Mouse (Mus musculus) hindbrain, embryonic 12.5 days (tissue): Measurements from ENCODE around the gene Met. TPM values are rescaled to one million over a fixed set of nuclear protein-coding genes. Genes with fewer than 3 reads are reported as not detected.

Source experiments
- ATAC-seq: fragments of 200-750 bp; cut with Nextera tagmentation; 2 replicates; pipeline ENCODE4 v1.8.0; 2017; ENCODE audit warnings: moderate TSS enrichment; ENCODE audit not compliant: low FRiP score
- H3K27ac ChIP-seq: fragments of 300-500 bp; sonication (generic); 2 replicates; pipeline ENCODE4 v1.5.1; 2016; ENCODE audit warnings: mild to moderate bottlenecking
- H3K27me3 ChIP-seq: fragments of 300-500 bp; sonication (generic); 2 replicates; pipeline ENCODE4 v1.6.1; 2016; ENCODE audit warnings: mild to moderate bottlenecking
- H3K36me3 ChIP-seq: fragments of 300-500 bp; sonication (generic); 2 replicates; pipeline ENCODE4 v1.6.1; 2016; ENCODE audit warnings: mild to moderate bottlenecking
- H3K4me1 ChIP-seq: fragments of 300-500 bp; sonication (generic); 2 replicates; pipeline ENCODE4 v1.6.1; 2016
- H3K4me2 ChIP-seq: fragments of 300-500 bp; sonication (generic); replicated peaks from 2 replicates; pipeline ENCODE4 v1.6.1; 2016; ENCODE audit warnings: mild to moderate bottlenecking
- H3K4me3 ChIP-seq: fragments of 300-500 bp; sonication (generic); 2 replicates; pipeline ENCODE4 v1.5.1; 2016; ENCODE audit warnings: mild to moderate bottlenecking
- H3K9ac ChIP-seq: fragments of 300-500 bp; sonication (generic); 2 replicates; pipeline ENCODE4 v1.6.1; 2016; ENCODE audit warnings: mild to moderate bottlenecking, moderate library complexity
- H3K9me3 ChIP-seq: fragments of 300-500 bp; sonication (generic); replicated peaks from 2 replicates; pipeline ENCODE4 v1.6.1; 2016; ENCODE audit warnings: mild to moderate bottlenecking
- WGBS: fragments of 180-500 bp; shearing (Covaris S2); methylation state at CpG from one replicate; pipeline ENCODE4 v1.1.7; 2016; 5-methylcytosine and 5-hydroxymethylcytosine counted together
- polyA plus RNA-seq: library from polyadenylated mRNA; unstranded; fragments of >200 nt; fragmentation: Nextera tagmentation; extraction: Ambion mirVana; gene quantifications from 2 replicates; pipeline ENCODE4 v1.2.1, GENCODE M21; 2016

Gene Met
- polyA plus RNA-seq, 1 experiment from 2014 or later: 2.2 TPM

DNA sequence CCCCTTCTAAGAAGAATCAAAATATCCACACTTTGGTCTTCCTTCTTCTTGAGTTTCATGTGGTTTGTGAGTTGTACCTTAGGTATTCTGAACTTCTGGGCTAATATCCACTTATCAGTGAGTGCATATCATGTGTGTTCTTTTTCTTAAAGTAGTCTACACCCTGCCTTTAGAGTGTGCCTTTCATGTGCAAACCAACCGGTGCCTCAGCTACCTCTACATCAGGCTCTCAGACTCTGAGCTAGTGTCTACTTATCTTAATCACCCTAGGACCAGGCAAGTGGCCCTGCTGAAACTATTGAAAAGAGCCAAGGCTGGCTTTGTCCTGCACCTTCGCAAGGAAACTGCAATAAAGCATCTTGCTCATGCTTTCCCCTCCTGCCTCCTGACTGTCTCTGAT lies 97.7 kb downstream of the Met start:
- no peak for ATAC-seq
- WGBS: 31% methylated on average over 2 of the region's 2 CpGs
- no peaks in the 10 kb centered on the region for H3K36me3 ChIP-seq
- peaks cover 5% of the 10 kb centered on the region for H3K27me3 ChIP-seq
- H3K4me3 ChIP-seq: no peak overlapping the region
- H3K9ac ChIP-seq: no peak overlapping the region
- H3K4me2 ChIP-seq: no peak overlapping the region
- H3K9me3 ChIP-seq: no peaks in the 10 kb centered on the region
- H3K27ac ChIP-seq: no peak overlapping the region
- peaks cover 5% of the 10 kb centered on the region for H3K4me1 ChIP-seq

DNA sequence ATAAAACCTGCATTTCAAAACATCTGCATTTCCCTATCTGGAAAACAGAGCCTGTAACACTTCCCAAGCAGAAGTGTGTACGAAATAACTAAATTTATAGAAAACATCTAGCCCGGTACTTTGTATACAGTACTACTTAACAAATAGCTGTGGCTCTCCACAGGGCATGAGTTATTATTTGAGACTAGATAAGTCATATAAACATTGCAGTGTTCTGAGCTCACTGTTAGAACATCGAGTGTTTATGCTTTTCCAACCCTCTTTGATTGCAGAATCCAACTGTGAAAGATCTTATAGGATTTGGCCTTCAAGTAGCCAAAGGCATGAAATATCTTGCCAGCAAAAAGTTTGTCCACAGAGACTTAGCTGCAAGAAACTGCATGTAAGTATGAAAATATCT lies 98.3 kb downstream of the Met start:
- H3K27me3 ChIP-seq: peaks cover 5% of the 10 kb centered on the region
- no peak overlapping the region for H3K27ac ChIP-seq
- H3K9me3 ChIP-seq: no peaks in the 10 kb centered on the region
- no peak overlapping the region for H3K4me2 ChIP-seq
- no peak for ATAC-seq
- no peak overlapping the region for H3K4me3 ChIP-seq
- 59% methylated on average over 3 of the region's 3 CpGs for WGBS
- no peak overlapping the region for H3K9ac ChIP-seq
- no peaks in the 10 kb centered on the region for H3K36me3 ChIP-seq
- peaks cover 5% of the 10 kb centered on the region for H3K4me1 ChIP-seq

DNA sequence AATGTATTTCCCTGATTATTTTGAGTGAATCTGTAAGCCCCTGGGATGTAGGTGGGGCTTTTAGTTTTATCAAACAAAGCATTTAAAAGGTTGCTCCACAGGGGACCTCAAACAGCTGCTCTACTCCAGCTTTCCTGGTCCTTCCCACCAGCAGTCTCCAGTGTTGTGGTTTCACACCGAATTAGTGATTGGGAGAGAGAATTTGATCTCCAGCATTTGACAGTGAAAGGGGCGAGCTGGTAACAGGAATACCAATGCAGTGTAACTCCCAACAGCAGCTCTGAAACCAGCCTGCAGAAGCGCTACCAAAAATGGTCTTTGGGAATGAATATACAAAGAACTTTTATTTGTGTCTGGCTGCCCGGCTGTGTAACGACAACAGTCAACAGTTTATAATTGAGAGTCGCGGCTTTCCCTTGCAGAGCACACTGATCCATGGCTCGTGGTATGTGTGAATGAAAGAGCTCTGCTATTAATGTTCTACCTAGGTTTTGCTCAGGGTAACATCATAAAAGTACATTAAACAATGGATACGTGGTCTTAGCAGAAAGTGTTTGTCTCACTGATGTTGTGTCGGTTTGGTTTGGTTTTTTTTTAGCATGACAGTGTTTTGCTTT lies 99.0 kb downstream of the Met start:
- peaks cover 5% of the 10 kb centered on the region for H3K4me1 ChIP-seq
- peak; percentile 69 for ATAC-seq
- H3K9ac ChIP-seq: no peak overlapping the region
- no peaks in the 10 kb centered on the region for H3K9me3 ChIP-seq
- H3K27ac ChIP-seq: no peak overlapping the region
- H3K36me3 ChIP-seq: no peaks in the 10 kb centered on the region
- H3K27me3 ChIP-seq: peaks cover 5% of the 10 kb centered on the region
- no peak overlapping the region for H3K4me3 ChIP-seq
- peak overlapping the region; percentile 11; the same call in 1 of the 2 replicates for H3K4me2 ChIP-seq
- WGBS: 6% methylated on average over 10 of the region's 10 CpGs

DNA sequence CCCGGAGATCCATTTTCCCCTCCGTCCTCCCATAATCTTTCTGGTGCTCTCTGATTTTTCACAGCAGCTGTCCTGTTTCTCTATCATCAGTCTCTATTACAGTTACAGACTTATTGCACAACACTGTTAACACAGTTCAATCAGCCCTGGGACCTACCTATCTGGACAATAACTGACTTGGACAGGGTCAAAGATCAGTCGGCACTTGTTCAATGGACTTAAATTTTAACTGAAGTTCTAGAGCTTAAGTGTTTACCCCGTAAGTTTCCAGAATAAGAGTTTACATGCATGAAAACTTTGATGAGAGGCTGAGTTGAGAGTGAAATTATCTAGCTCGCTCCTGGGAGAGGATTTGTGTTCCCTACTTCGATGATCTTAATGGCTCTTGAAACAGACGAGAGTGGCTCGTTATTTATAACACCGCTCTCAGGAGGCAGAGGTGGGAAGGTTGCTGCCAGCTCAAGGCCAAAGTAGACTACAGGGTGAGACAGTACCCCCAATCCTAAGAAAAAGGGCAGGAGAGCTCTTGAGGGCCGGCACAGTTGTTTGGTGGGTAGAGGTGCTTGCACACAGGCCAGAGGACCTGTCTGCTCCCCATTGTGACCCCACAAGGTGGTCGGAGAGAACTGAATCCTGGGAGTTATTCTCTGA lies 105.2 kb downstream of the Met start:
- Histone ChIP-seq H3K27ac (no peak overlapping the region), H3K27me3 (no peaks in the 10 kb centered on the region), H3K4me3 (no peak overlapping the region), H3K4me2 (no peak overlapping the region), H3K9me3 (no peaks in the 10 kb centered on the region), H3K4me1 (no peaks in the 10 kb centered on the region), H3K36me3 (no peaks in the 10 kb centered on the region), H3K9ac (no peak overlapping the region)
- no peak for ATAC-seq
- WGBS: 93% methylated on average over 11 of the region's 11 CpGs

DNA sequence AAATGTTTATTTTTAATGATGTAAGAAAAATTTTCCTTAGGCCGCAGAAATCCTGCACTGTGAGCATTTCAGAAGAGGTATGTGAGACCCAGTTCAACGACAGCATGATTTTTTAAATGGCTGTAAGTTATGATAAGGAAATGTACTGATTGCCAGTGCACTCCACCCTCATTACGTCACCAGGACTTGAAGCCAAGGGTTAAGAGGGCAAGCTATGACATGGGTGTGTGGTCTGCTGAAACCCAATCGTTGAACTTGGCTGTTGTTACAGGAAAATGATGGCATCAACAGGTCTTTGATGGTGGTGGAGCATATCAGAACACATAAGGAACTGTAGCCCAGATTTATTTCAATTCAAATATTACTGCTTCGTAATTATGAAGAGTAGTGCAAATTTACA lies 109.6 kb downstream of the Met start:
- no peaks in the 10 kb centered on the region for H3K36me3 ChIP-seq
- no peaks in the 10 kb centered on the region for H3K4me1 ChIP-seq
- no peak overlapping the region for H3K9ac ChIP-seq
- H3K4me2 ChIP-seq: no peak overlapping the region
- no peaks in the 10 kb centered on the region for H3K9me3 ChIP-seq
- no peak overlapping the region for H3K27ac ChIP-seq
- no peaks in the 10 kb centered on the region for H3K27me3 ChIP-seq
- ATAC-seq: no peak
- no peak overlapping the region for H3K4me3 ChIP-seq
- WGBS: 83% methylated on average over 5 of the region's 5 CpGs

DNA sequence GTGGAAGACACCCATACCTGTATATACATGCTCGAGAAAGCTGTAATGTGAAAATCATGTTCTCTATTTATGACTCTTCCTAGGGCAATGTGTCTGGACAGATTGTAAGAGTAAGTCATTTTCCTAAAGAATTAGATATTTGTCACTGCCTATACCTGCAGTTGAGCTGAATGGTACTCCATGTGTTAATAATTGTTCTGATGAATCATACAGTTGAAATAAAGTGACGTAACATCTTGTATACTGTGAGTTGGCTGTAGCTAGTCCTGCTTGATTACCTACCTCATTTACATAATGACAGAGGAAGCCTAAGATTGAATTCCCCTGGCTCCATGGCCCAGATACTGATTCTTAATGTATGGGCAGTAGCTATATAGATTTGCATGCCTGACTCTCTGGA lies 110.1 kb downstream of the Met start:
- WGBS: 86% methylated on average over 2 of the region's 2 CpGs
- Histone ChIP-seq H3K4me2 (no peak overlapping the region), H3K27me3 (no peaks in the 10 kb centered on the region), H3K9me3 (no peaks in the 10 kb centered on the region), H3K9ac (no peak overlapping the region), H3K4me1 (no peaks in the 10 kb centered on the region), H3K27ac (no peak overlapping the region), H3K36me3 (no peaks in the 10 kb centered on the region), H3K4me3 (no peak overlapping the region)
- ATAC-seq: no peak

DNA sequence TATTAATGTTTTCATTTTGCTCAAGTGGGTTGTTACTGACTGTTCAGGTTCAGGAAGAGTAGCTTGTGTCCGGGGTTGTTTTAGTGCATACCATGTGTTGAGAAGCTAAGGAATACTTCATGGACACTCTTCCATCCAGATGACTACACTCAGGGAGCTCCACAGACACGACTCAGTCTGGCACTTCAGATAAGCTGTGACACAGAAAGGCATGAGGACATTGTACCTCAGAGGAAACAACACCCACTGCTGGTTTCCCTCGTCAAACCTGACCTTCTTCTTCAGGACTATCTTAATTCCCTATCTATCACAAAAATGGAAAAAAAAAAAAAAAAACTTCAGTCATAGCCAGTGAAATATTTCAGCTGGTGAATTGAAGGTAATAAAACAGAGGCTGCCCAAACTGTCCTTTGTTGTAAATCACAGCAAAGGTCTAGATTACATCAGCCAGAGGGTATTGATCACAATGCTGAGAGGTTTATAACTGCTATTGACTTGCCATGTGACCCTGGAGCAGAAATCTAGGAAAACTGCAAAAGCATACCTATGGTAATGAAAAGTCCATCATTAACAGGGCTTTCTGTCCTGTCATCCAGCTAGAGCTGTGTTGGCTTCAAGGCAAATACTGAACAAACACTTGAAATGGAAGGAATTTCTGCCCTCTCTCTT lies 114.6 kb downstream of the Met start:
- Histone ChIP-seq H3K9me3 (no peaks in the 10 kb centered on the region), H3K36me3 (no peaks in the 10 kb centered on the region), H3K4me1 (no peaks in the 10 kb centered on the region), H3K4me3 (no peak overlapping the region), H3K27ac (no peak overlapping the region), H3K27me3 (no peaks in the 10 kb centered on the region), H3K4me2 (no peak overlapping the region), H3K9ac (no peak overlapping the region)
- no peak for ATAC-seq
- 82% methylated on average over 3 of the region's 3 CpGs for whole genome bisulfite sequencing

DNA sequence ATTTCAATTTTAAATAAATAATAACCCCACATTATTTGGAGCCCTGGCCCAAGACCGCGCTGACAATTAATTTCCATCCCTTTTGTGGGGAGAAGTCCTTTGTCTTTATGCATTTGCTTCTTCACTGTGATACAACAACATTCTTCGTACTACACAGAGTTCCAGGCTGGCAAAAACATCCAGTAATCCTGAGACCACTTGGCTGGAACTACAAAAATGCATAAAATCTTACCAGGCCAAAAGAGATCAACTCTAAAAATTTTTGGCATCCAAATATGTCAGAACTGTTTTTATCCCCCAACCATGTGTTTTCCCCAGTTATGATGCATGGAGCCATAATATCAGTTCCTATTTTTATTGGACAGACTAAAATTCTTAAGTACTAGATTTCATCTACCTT lies 116.7 kb downstream of the Met start:
- no peak for ATAC-seq
- H3K9ac ChIP-seq: no peak overlapping the region
- H3K9me3 ChIP-seq: no peaks in the 10 kb centered on the region
- H3K36me3 ChIP-seq: no peaks in the 10 kb centered on the region
- no peak overlapping the region for H3K4me3 ChIP-seq
- H3K4me2 ChIP-seq: no peak overlapping the region
- H3K4me1 ChIP-seq: peaks cover 3% of the 10 kb centered on the region; the same call in 1 of the 2 replicates
- 85% methylated on average over 3 of the region's 3 CpGs for WGBS
- H3K27ac ChIP-seq: no peak overlapping the region
- no peaks in the 10 kb centered on the region for H3K27me3 ChIP-seq

DNA sequence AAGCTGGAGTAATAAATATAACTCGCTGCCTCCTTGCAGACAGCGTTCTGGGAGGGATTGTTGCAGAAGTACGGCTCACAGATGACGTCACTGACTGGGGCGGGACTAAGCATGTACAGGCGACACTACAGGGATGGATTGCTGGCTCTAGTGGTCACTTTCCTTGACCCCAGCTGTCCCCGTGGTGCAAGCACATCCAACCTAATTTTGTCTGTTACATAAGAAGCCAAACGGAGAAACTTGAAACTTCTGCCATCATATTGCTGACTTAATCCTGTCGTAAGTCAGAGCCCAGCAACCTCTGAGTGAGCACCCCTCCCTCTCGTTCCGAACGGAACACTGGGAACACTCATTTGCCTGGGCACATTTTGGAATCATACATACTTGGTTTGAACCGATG lies 120.4 kb downstream of the Met start:
- Histone ChIP-seq H3K4me2 (peak overlapping the region; percentile 49), H3K9me3 (no peaks in the 10 kb centered on the region), H3K27ac (no peak overlapping the region), H3K27me3 (no peaks in the 10 kb centered on the region), H3K4me3 (peak overlapping the region; percentile 33), H3K4me1 (peaks cover 3% of the 10 kb centered on the region; the same call in 1 of the 2 replicates), H3K9ac (no peak overlapping the region), H3K36me3 (no peaks in the 10 kb centered on the region)
- WGBS: 32% methylated on average over 13 of the region's 13 CpGs
- ATAC-seq: peak; percentile 86

DNA sequence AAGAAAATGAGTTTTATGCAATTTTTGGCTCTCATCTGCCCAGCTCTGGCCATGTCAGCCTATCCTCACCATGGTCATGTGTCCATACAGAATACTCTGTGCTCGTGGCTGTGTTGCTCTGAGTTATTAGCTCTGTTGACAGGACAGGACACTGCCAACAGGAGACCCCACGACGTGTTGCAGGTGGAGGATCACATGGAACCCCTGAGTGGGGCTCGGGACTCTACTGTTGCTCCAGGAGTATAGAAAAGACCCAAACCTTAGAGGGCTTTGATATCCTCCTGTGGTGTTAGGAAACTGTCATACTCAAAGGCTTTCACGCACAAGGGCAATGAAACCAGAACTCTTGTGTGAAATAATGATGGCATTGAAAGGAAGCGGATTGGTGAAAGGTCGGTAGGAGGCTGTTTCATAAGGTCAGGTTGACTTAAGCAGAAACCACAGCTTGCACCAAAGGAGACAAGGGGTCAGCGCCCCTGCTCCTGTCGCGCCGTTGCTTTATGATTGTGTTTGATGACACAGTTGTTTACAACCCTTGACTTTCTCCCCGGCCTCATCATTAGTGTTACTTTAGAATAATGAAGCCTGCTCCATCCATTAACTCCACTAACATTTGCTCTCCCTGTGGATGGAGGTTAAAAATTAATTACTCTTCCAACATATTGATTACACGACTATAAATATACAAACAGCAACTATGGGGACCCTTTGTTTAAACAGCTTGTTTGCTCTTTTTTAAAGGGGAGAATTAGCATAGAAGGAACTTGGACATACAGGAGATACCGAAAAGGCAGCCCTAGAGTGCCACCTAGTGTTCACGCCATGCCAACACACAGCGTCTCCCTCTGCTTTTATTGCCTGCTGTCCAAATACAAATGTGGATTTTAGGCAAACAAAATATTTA lies 125.7 kb downstream of the Met start:
- WGBS: 28% methylated on average over 16 of the region's 16 CpGs
- ATAC-seq: peak; percentile 80
- Histone ChIP-seq H3K4me3 (no peak overlapping the region), H3K9ac (no peak overlapping the region), H3K36me3 (no peaks in the 10 kb centered on the region), H3K4me2 (no peak overlapping the region; the same call in 1 of the 2 replicates), H3K27ac (no peak overlapping the region), H3K9me3 (0 out of 2 replicates have a peak, but pooled peaks cover 2% of the 10 kb centered on the region), H3K4me1 (no peaks in the 10 kb centered on the region), H3K27me3 (no peaks in the 10 kb centered on the region)

DNA sequence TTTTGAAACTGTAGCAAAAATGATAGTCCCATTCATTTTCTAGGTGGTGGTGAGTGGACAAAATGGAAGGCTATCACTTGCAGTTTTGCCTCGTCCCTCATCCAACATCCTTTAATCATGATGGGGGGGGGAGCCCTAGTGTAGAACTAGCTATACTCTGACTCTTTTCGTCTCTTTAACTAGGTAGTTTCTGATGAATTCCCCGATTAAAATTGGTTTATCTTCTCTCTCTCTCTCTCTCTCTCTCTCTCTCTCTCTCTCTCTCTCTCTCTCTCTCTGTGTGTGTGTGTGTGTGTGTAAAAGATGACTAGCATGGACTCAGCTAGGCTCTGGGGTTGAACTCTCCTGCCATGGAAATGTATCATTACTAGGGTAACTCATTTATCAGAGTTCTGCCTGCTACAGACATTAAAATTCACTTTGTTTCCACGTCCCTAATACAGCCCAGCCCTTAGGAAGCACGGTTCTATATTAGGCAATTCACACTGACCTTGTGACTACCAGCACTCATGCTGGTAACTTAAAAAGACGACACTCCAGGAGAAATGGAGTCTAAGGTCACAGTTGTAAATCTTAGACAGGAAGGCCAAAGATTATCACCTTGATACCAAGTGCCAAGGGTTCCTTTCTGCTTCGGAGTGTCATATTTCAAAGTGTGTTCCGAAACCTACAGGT lies 126.5 kb downstream of the Met start:
- no peaks in the 10 kb centered on the region for H3K4me1 ChIP-seq
- H3K36me3 ChIP-seq: no peaks in the 10 kb centered on the region
- no peak overlapping the region for H3K4me2 ChIP-seq
- no peak overlapping the region for H3K4me3 ChIP-seq
- no peak for ATAC-seq
- H3K9me3 ChIP-seq: 0 out of 2 replicates have a peak, but pooled peaks cover 3% of the 10 kb centered on the region
- H3K27me3 ChIP-seq: no peaks in the 10 kb centered on the region
- 54% methylated on average over 8 of the region's 8 CpGs for WGBS
- 0 out of 2 replicates have a peak overlapping the region, but pooled peaks have one; percentile 8 for H3K9ac ChIP-seq
- no peak overlapping the region for H3K27ac ChIP-seq
